Mouse (Mus musculus): ENCODE measurements around the gene Stk11. TPM values are rescaled to one million over a fixed set of nuclear protein-coding genes. Genes with fewer than 3 reads are reported as not detected.

The Stk11 gene
- polyA plus RNA-seq, 1 experiment, result 112 TPM

GRCm38 (mm10) chr10:80179068-80180051 lies 63.8 kb downstream of the Stk11 start, which contains the start of gene Efna2:
Gene Efna2 (plus strand): TSS chr10:80179482.
- H3K27me3 ChIP-seq (ENCODE audit: control insufficient read depth, insufficient read depth, low read length), result no peaks in the 10 kb centered on the region
- peak within 1 kb of the TSS; percentile 77 for H3K27ac ChIP-seq (ENCODE audit: insufficient read depth, low read length)
- 2% methylated on average over 98 of the region's 106 CpGs for WGBS
- DNase-seq, result peak; percentile 68 to 74
- H3K4me3 ChIP-seq (replicated peaks; ENCODE audit: insufficient read depth, low read depth, low read length), result peak within 1 kb of the TSS; percentile 81
- no peak for TF ChIP-seq CTCF (IDR thresholded peaks at IDR 0.05; ENCODE audit: borderline replicate concordance, insufficient read depth, low read depth, low read length)
- TF ChIP-seq POLR2A (IDR thresholded peaks at IDR 0.05; ENCODE audit: borderline replicate concordance, insufficient read depth, low read length), result peak; percentile 37; the same call in 1 of the 2 replicates
- peaks cover 12% of the 10 kb centered on the region for H3K4me1 ChIP-seq (ENCODE audit: control insufficient read depth, insufficient read depth, low read length)

Other genes starting within 250 kb of the Stk11 start
- gene Prtn3, start 241.3 kb upstream of the Stk11 start, polyA plus RNA-seq (2012; rRNA removed), result 2.4 and 2.5 TPM in 2 replicates
- 46.0 and 49.3 TPM in 2 replicates for gene Plppr3, start 241.2 kb upstream of the Stk11 start, polyA plus RNA-seq (2012; rRNA removed)
- 0.15 TPM in 1 of 2 replicates, not detected in the other for gene Elane, start 229.6 kb upstream of the Stk11 start, polyA plus RNA-seq (2012; rRNA removed)
- gene Cfd, start 224.9 kb upstream of the Stk11 start, polyA plus RNA-seq (2012; rRNA removed), result 0.29 and 0.41 TPM in 2 replicates
- gene Med16, start 206.9 kb upstream of the Stk11 start, polyA plus RNA-seq (2012; rRNA removed), result 46.5 and 47.4 TPM in 2 replicates
- not detected in 2 replicates for gene Gm26602, start 204.9 kb upstream of the Stk11 start, polyA plus RNA-seq (2012; rRNA removed)
- 12.1 and 12.8 TPM in 2 replicates for gene Kiss1r, start 198.8 kb upstream of the Stk11 start, polyA plus RNA-seq (2012; rRNA removed)
- 156 and 162 TPM in 2 replicates for gene R3hdm4, start 194.6 kb upstream of the Stk11 start, polyA plus RNA-seq (2012; rRNA removed)
- gene Arid3a, start 188.8 kb upstream of the Stk11 start, polyA plus RNA-seq (2012; rRNA removed), result 4.7 TPM in 2 replicates
- 56.2 and 57.4 TPM in 2 replicates for gene Wdr18, start 155.7 kb upstream of the Stk11 start, polyA plus RNA-seq (2012; rRNA removed)
- 5.5 and 5.9 TPM in 2 replicates for gene Grin3b, start 145.1 kb upstream of the Stk11 start, polyA plus RNA-seq (2012; rRNA removed)
- 191 and 204 TPM in 2 replicates for gene Tmem259, start 131.5 kb upstream of the Stk11 start, polyA plus RNA-seq (2012; rRNA removed)
- gene Cnn2, start 127.2 kb upstream of the Stk11 start, polyA plus RNA-seq (2012; rRNA removed), result 8.2 and 9.3 TPM in 2 replicates
- 31.1 and 32.4 TPM in 2 replicates for gene Abca7, start 119.3 kb upstream of the Stk11 start, polyA plus RNA-seq (2012; rRNA removed)
- 2.2 and 2.7 TPM in 2 replicates for gene Arhgap45, start 99.2 kb upstream of the Stk11 start, polyA plus RNA-seq (2012; rRNA removed)
- gene Polr2e, start 76.0 kb upstream of the Stk11 start, polyA plus RNA-seq (2012; rRNA removed), result 224 and 231 TPM in 2 replicates
- 888 and 964 TPM in 2 replicates for gene Gpx4, start 68.6 kb upstream of the Stk11 start, polyA plus RNA-seq (2012; rRNA removed)
- 25.4 and 28.9 TPM in 2 replicates for gene Sbno2, start 10.2 kb upstream of the Stk11 start, polyA plus RNA-seq (2012; rRNA removed)
- gene Atp5d, start 22.8 kb downstream of the Stk11 start, polyA plus RNA-seq (2012; rRNA removed), result 736 and 758 TPM in 2 replicates
- gene Cbarp, start 25.0 kb downstream of the Stk11 start, polyA plus RNA-seq (2012; rRNA removed), result 147 and 151 TPM in 2 replicates
- gene Midn, start 32.5 kb downstream of the Stk11 start, polyA plus RNA-seq (2012; rRNA removed), result 26.1 and 26.5 TPM in 2 replicates
- 240 and 261 TPM in 2 replicates for gene Cirbp, start 50.2 kb downstream of the Stk11 start, polyA plus RNA-seq (2012; rRNA removed)
- 16.4 and 18.0 TPM in 2 replicates for gene 1600002K03Rik, start 57.1 kb downstream of the Stk11 start, polyA plus RNA-seq (2012; rRNA removed)
- 10.2 and 10.7 TPM in 2 replicates for gene Efna2, start 63.7 kb downstream of the Stk11 start, polyA plus RNA-seq (2012; rRNA removed)
- 41.1 and 42.5 TPM in 2 replicates for gene Mum1, start 110.6 kb downstream of the Stk11 start, polyA plus RNA-seq (2012; rRNA removed)
- gene Ndufs7, start 133.3 kb downstream of the Stk11 start, polyA plus RNA-seq (2012; rRNA removed), result 668 and 680 TPM in 2 replicates
- gene Gamt, start 145.2 kb downstream of the Stk11 start, polyA plus RNA-seq (2012; rRNA removed), result 52.9 and 54.5 TPM in 2 replicates
- 90.2 and 92.7 TPM in 2 replicates for gene Dazap1, start 145.7 kb downstream of the Stk11 start, polyA plus RNA-seq (2012; rRNA removed)
- 1,303 and 1,454 TPM in 2 replicates for gene Rps15, start 176.7 kb downstream of the Stk11 start, polyA plus RNA-seq (2012; rRNA removed)
- gene Apc2, start 180.2 kb downstream of the Stk11 start, polyA plus RNA-seq (2012; rRNA removed), result 67.1 and 69.1 TPM in 2 replicates
- gene 2310011J03Rik, start 204.7 kb downstream of the Stk11 start, polyA plus RNA-seq (2012; rRNA removed), result 49.7 and 51.1 TPM in 2 replicates
- gene Pcsk4, start 213.7 kb downstream of the Stk11 start, polyA plus RNA-seq (2012; rRNA removed), result 13.7 and 14.1 TPM in 2 replicates
- gene Reep6, start 214.2 kb downstream of the Stk11 start, polyA plus RNA-seq (2012; rRNA removed), result 9.0 and 10.3 TPM in 2 replicates
- gene Adamtsl5, start 232.6 kb downstream of the Stk11 start, polyA plus RNA-seq (2012; rRNA removed), result 7.9 and 10.8 TPM in 2 replicates
- 145 and 151 TPM in 2 replicates for gene Plk5, start 240.7 kb downstream of the Stk11 start, polyA plus RNA-seq (2012; rRNA removed)

All from cerebellum, adult 2 months (tissue).